Mouse (Mus musculus): ENCODE measurements at regions not wholly inside any gene's neighbourhood (a gene's known extent, or its start where the extent isn't known, plus 50 kb on each side); places are given as distances from the start of the nearest gene placed in this dataset.

DNA sequence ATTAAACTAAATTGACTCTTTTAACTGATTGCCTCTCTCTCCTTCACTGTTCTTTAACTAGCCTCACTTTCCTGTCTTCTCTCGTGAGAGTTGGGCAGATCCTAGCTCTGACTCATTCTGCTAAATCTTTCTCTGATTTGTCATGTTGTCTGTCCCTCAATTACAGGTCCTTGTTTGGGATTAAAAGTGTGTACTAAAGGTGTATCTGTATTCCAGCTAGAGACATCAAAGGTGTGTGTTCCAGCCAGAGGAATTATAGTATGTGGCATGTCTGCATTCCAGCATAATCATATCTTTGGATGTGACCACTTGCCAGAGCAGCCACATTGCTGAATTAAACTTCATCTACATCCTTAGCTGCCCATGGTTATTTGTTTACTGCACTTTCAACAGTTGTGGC, 167.5 kb upstream of the Fam83b start:
- DNase-seq (ENCODE audit: low spot score in 2 of 2) = no peak

DNA sequence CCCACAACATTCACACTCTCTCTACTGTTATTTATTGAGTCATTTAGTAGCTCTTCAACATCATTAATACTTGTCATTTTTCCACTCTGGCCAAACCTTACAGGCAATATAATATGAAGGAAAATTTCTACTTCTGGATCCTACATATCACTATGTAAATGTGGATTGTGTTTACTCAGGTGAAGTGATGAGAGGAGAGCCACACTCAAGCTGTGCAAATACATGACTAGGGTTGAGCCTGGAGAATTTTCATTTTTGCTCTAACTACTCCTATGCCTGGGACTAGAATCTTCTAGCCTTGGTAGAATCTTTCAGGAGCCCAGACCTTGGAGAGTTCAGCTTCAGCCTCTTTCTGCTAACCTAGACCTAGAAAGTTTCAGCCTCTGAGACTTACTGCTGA, 166.9 kb upstream of the Fam83b start:
- no peak for DNase-seq (ENCODE audit: low spot score in 2 of 2)

GRCm38 (mm10) chr9:76722881-76723280, 156.0 kb upstream of the Fam83b start:
- DNase-seq (ENCODE audit: low spot score in 2 of 2) = no peak

GRCm38 (mm10) chr9:76715852-76716251, 148.9 kb upstream of the Fam83b start:
- DNase-seq (ENCODE audit: low spot score in 2 of 2) = no peak

- DNase-seq (ENCODE audit: low spot score in 2 of 2) = no peak
These were observed 139.5 kb upstream of the Fam83b start for GRCm38 (mm10) chr9:76706451-76706850.

- DNase-seq (ENCODE audit: low spot score in 2 of 2) = no peak
These were observed 138.9 kb upstream of the Fam83b start for GRCm38 (mm10) chr9:76705786-76706185.

DNA sequence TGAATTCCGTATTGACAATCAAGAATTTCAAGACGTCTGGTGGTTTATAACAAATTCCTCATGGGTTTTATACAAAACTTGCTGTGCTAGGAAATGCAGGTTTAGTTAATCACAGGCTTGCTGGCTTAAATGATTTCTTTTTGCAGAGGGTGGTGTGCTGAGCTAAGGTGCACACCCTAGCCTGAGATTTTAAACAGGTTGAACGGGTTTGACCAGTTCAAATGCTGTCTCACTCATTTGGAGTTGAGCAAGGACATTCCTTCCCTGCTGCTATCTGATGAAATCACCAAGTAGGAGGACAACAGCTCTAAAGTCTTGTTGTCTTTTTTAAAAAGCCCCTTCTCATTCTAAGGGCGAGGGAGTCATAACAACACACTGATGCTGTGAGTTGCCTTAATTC, 128.6 kb upstream of the Fam83b start:
- DNase-seq (ENCODE audit: low spot score in 2 of 2) = no peak

- no peak for DNase-seq (ENCODE audit: low spot score in 2 of 2)
These were observed 126.1 kb upstream of the Fam83b start for GRCm38 (mm10) chr9:76692976-76693375.

- DNase-seq (ENCODE audit: low spot score in 2 of 2) = peak in 1 of 2 experiments; percentile 14
These were observed 93.9 kb upstream of the Fam83b start for GRCm38 (mm10) chr9:76660848-76661247.

DNA sequence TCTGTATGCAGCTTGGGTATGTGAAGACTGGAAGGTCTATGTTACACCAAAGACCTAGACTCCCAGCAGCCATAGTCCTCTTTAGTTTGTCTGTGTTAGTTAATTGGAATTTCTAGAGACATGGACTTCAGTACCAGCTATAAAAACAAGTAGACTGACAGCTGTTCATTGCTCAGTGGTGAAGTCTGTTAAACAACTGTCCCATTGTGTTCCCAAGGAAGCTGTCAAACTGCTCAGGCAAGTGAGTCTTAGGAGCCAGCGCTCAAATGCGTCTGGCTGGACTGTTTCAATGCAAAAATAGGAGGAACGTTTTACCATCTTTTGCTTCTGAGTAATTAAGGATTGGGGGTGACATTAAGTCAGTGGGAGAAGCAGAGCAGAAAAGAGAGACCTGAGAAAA, 92.9 kb upstream of the Fam83b start:
- DNase-seq (ENCODE audit: low spot score in 2 of 2) = no peak

GRCm38 (mm10) chr9:76653311-76653710, 86.4 kb upstream of the Fam83b start:
- no peak for DNase-seq (ENCODE audit: low spot score in 2 of 2)

DNA sequence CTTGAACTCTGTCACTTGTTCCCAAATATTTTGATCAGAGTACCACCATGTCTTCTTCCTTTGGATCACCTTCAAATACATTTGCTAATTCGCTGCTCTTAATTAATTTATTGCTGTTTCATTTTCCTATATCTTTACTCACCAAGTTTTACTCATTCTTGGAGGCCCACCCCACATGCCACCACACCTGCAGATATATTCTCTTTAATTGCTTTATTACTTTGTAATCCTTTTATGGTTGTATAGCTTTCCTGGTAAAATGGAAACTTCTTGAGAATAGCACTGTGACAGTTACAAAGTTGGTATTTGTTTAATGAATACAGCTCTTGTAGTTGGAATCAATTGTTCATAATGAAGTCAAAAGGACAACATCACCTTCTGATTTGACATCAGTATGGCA, 82.6 kb upstream of the Fam83b start:
- DNase-seq (ENCODE audit: low spot score in 2 of 2) = no peak

DNA sequence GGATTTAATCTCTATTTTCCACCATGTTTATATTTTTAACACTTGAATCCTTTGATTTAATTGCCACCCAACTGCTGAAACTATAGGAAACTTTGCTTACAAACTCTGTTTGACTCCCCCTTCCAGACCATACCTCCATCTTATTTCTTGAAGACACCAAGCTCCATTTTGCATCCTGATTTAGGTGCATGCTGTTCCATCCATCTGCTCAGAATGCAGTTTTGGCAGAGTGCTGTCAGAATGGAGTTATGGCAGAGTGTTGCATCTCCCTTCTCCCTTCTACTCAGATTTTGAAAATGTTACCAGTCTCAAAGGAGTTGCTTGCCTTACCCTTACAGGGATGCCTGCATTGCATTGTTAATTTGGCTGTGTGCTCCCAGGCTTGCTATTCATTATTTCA, 79.5 kb upstream of the Fam83b start:
- no peak for DNase-seq (ENCODE audit: low spot score in 2 of 2)

All from gastrocnemius, postnatal 4 days (tissue).